In the genomic region with DNA sequence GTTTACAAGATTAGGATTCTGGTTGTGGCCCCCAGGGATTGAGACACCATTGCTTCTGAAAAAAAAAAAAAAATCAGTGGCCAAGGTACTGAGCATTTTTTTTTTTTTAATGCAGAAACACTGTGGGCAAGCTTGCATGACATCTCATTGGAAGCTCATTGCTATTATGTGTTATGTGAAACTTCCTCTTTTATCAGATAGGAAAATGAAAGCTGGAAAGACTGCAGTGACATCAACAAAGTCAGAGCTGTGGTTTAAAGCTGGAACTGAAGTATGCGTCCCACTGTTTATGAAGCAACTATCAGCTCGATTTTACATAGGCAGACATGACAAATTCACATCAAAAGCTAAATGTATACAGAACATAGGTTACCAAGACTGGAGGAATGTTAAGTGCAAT, we compare ENCODE assay signal across 19 mouse cellular contexts.
"Had no signal": no experiment of that assay in that cellular context is flagged by ENCODE, and none has a peak within 500 bp of the region (broad histone marks: within the 10 kb centered on the region; RNA-seq: fewer than 3 reads in every experiment).

No protein-coding gene starts in this region.

- H3K9ac ChIP-seq: liver, embryonic 15.5 days; liver, postnatal 0 days; lung, embryonic 15.5 days; midbrain, embryonic 13.5 days; midbrain, embryonic 15.5 days; neural tube, embryonic 13.5 days; neural tube, embryonic 15.5 days; stomach, embryonic 15.5 days had no signal

- H3K36me3 ChIP-seq: liver, embryonic 15.5 days; lung, embryonic 15.5 days; midbrain, embryonic 13.5 days; midbrain, embryonic 15.5 days; neural tube, embryonic 13.5 days; neural tube, embryonic 15.5 days; stomach, embryonic 15.5 days had no signal

- H3K4me3 ChIP-seq: liver, embryonic 15.5 days; lung, embryonic 15.5 days; megakaryocyte, embryonic 14.5 days; midbrain, embryonic 13.5 days; midbrain, embryonic 15.5 days; neural tube, embryonic 13.5 days; neural tube, embryonic 15.5 days; stomach, embryonic 15.5 days had no signal

- DNase-seq: liver, postnatal 0 days; lung, adult 2 months; lung, postnatal 14 days; lung, postnatal 36 days; right cerebral cortex, postnatal 14 days; thymus, adult 2 months; thymus, postnatal 25 days; thymus, postnatal 4 days had no signal

- H3K27me3 ChIP-seq: liver, embryonic 15.5 days; lung, embryonic 15.5 days; megakaryocyte, embryonic 14.5 days; midbrain, embryonic 13.5 days; midbrain, embryonic 15.5 days; neural tube, embryonic 13.5 days; neural tube, embryonic 15.5 days; stomach, embryonic 15.5 days had no signal

- H3K27ac ChIP-seq: liver, embryonic 15.5 days; lung, embryonic 15.5 days; macrophage; midbrain, embryonic 13.5 days; midbrain, embryonic 15.5 days; neural tube, embryonic 13.5 days; neural tube, embryonic 15.5 days; stomach, embryonic 15.5 days; stomach, postnatal 0 days had no signal

- H3K4me1 ChIP-seq: liver, embryonic 15.5 days; lung, embryonic 15.5 days; megakaryocyte, embryonic 14.5 days; midbrain, embryonic 13.5 days; midbrain, embryonic 15.5 days; neural tube, embryonic 13.5 days; neural tube, embryonic 15.5 days; stomach, embryonic 15.5 days had no signal

- ATAC-seq: liver, postnatal 0 days; lung, postnatal 0 days; midbrain, embryonic 13.5 days; midbrain, embryonic 15.5 days had no signal

- H3K9me3 ChIP-seq: liver, embryonic 15.5 days; lung, embryonic 15.5 days; midbrain, embryonic 13.5 days; midbrain, embryonic 15.5 days; neural tube, embryonic 13.5 days; neural tube, embryonic 15.5 days; stomach, embryonic 15.5 days had no signal
